Mouse (Mus musculus): Measurements from ENCODE around the gene Txndc15. TPM values are rescaled to one million over a fixed set of nuclear protein-coding genes. Genes with fewer than 3 reads are reported as not detected.

The Txndc15 gene
- total RNA-seq (2014; fragmentation: Nextera tagmentation), result 14.0 and 15.0 TPM in 2 replicates
- total RNA-seq (2017), result 36.8 and 43.6 TPM in 2 replicates
- 11.6 and 14.0 TPM in 2 replicates for polyA plus RNA-seq (2012)

DNA sequence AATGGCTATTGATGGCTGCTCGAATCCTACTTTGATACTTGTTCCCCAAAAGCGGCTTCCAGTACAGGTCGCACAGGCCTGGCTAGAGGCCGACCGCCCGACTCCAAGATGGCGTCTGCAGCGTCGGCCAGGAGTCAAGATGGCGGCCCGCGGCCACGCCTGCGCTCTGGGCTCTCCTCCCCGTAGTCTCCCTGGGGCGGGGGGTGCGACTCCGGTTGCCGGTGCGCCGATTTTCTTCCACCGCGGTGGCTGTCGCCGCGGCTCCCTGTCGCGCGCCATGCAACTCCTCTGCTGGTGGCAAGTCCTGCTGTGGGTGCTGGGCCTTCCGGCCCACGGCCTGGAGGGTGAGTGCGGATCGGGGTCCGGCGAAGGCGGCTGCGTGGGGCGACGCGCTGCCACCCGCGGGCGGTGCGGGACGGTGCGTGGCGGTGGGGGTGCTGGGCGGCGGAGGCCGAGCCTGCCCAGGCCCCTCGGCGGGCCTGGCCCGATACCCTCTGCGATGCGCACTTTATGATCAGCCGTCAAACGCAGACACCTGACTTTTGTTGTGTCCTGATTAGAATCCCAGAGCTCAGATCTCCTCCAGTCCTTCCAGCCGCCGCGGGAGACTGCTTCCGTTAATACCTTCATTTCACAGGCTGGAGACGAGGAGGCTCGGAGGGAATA lies at the start of gene Txndc15:
Gene Txndc15 (plus strand): TSS at position 150 of the 666 bp plus-strand sequence.
- H3K9me3 ChIP-seq (replicated peaks), result no peaks in the 10 kb centered on the region
- no peaks in the 10 kb centered on the region for H3K27me3 ChIP-seq (ENCODE audit: insufficient read depth, low read length)
- no peak for TF ChIP-seq CTCF (IDR thresholded peaks at IDR 0.05; ENCODE audit: low read depth, low read length)
- no peak for TF ChIP-seq TAL1 (conservative IDR thresholded peaks at IDR 0.05; ENCODE audit: low read depth, low read length)
- TF ChIP-seq GATA2 (IDR thresholded peaks at IDR 0.05; ENCODE audit: borderline replicate concordance, low read depth, low read length), result no peak
- TF ChIP-seq GATA1 (IDR thresholded peaks at IDR 0.05; ENCODE audit: borderline replicate concordance, low read length), result no peak
- TF ChIP-seq POLR2AphosphoS5 (IDR thresholded peaks at IDR 0.05; ENCODE audit: insufficient replicate concordance, low read depth, low read length), result no peak
- peak; percentile 62 for ATAC-seq (ENCODE audit: extremely low read depth, insufficient number of reproducible peaks, low FRiP score, poor library complexity, severe bottlenecking)
- DNase-seq (ENCODE audit: low spot score), result peak; percentile 96
- H3K4me3 ChIP-seq (ENCODE audit: low read depth, low read length), result peak within 1 kb of the TSS; percentile 97
- peaks cover 24% of the 10 kb centered on the region for H3K4me1 ChIP-seq (ENCODE audit: insufficient read depth, low read depth, low read length)
- peaks cover 31% of the 10 kb centered on the region for H3K36me3 ChIP-seq (replicated peaks)

DNA sequence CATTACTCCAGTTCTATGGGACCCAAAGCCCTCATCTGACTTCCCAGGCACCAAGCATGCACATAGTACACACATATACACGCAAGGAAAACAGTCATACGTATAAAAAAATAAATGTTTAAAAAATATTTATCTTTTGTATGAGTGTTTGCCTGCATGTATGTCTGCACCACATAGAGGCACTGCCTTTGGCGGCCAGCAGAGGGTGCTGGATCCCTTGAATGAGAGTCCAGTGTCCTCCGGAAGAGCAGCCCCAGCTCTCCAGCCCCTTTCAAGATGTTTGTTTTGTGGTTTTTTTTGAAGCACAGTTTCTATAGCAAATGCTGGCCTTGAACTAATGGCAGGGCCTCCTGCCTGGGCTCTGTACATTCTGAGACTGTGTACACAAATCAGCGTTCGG lies 45.9 kb upstream of the Txndc15 start:
- DNase-seq (ENCODE audit: low spot score), result no peak
- Histone ChIP-seq H3K4me3 (ENCODE audit: low read depth, low read length) (no peak overlapping the region), H3K27me3 (ENCODE audit: insufficient read depth, low read length) (no peaks in the 10 kb centered on the region), H3K9me3 (replicated peaks) (no peaks in the 10 kb centered on the region), H3K4me1 (ENCODE audit: insufficient read depth, low read depth, low read length) (no peaks in the 10 kb centered on the region), H3K36me3 (replicated peaks) (peaks cover 92% of the 10 kb centered on the region)
- no peak for ATAC-seq (ENCODE audit: extremely low read depth, insufficient number of reproducible peaks, low FRiP score, poor library complexity, severe bottlenecking)
- TF ChIP-seq GATA2 (IDR thresholded peaks at IDR 0.05; ENCODE audit: borderline replicate concordance, low read depth, low read length), result no peak
- TF ChIP-seq TAL1 (conservative IDR thresholded peaks at IDR 0.05; ENCODE audit: low read depth, low read length), result no peak
- TF ChIP-seq POLR2AphosphoS5 (IDR thresholded peaks at IDR 0.05; ENCODE audit: insufficient replicate concordance, low read depth, low read length), result no peak
- TF ChIP-seq CTCF (IDR thresholded peaks at IDR 0.05; ENCODE audit: low read depth, low read length), result no peak
- TF ChIP-seq GATA1 (IDR thresholded peaks at IDR 0.05; ENCODE audit: borderline replicate concordance, low read length), result no peak

DNA sequence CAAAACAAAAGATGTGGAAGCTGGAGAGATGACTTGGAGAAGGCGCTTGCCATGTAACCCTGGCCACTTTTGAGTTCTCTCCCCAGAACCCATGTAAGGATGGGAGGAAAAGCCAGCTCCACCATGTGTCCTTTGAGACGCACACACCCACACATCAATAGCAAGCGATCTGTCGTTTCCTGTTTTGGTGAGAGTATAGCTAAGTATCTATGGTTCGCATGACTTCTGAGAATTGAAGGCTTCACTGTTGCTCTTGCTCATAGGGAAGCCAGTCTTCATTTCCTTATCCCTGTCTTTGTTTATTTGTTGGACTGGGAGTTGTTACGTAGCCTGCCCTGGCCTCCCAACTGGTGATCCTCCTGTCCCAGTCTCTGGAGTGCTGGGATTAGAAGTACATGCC lies 41.7 kb upstream of the Txndc15 start:
- Histone ChIP-seq H3K27me3 (ENCODE audit: insufficient read depth, low read length) (no peaks in the 10 kb centered on the region), H3K9me3 (replicated peaks) (no peaks in the 10 kb centered on the region), H3K36me3 (replicated peaks) (peaks cover 94% of the 10 kb centered on the region), H3K4me1 (ENCODE audit: insufficient read depth, low read depth, low read length) (no peaks in the 10 kb centered on the region), H3K4me3 (ENCODE audit: low read depth, low read length) (no peak overlapping the region)
- TF ChIP-seq TAL1 (conservative IDR thresholded peaks at IDR 0.05; ENCODE audit: low read depth, low read length), result no peak
- no peak for TF ChIP-seq POLR2AphosphoS5 (IDR thresholded peaks at IDR 0.05; ENCODE audit: insufficient replicate concordance, low read depth, low read length)
- TF ChIP-seq CTCF (IDR thresholded peaks at IDR 0.05; ENCODE audit: low read depth, low read length), result no peak
- no peak for TF ChIP-seq GATA2 (IDR thresholded peaks at IDR 0.05; ENCODE audit: borderline replicate concordance, low read depth, low read length)
- no peak for TF ChIP-seq GATA1 (IDR thresholded peaks at IDR 0.05; ENCODE audit: borderline replicate concordance, low read length)
- ATAC-seq (ENCODE audit: extremely low read depth, insufficient number of reproducible peaks, low FRiP score, poor library complexity, severe bottlenecking), result no peak
- DNase-seq (ENCODE audit: low spot score), result no peak

DNA sequence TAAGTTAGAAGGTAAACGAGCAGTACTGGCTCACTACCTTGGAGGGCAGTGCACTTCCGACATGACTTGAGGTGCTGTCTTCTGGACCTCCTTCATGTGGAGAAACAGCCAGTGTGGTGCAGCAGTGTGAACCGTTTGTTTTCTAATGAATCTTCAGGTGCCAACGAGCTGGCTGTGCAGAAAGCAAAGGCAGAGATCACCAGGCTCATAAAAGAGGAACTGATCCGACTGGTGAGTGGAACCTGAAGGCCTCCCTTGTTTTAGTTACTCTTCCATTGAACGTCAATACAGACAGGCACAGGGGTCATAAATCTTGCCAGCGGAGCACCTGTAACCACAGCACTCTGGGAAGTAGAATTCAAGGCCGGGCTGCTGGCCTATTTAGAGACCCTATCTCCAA lies 37.1 kb upstream of the Txndc15 start:
- peaks cover 95% of the 10 kb centered on the region for H3K36me3 ChIP-seq (replicated peaks)
- no peaks in the 10 kb centered on the region for H3K27me3 ChIP-seq (ENCODE audit: insufficient read depth, low read length)
- no peaks in the 10 kb centered on the region for H3K9me3 ChIP-seq (replicated peaks)
- ATAC-seq (ENCODE audit: extremely low read depth, insufficient number of reproducible peaks, low FRiP score, poor library complexity, severe bottlenecking) (no peak), DNase-seq (ENCODE audit: low spot score) (no peak)
- no peak overlapping the region for H3K4me3 ChIP-seq (ENCODE audit: low read depth, low read length)
- no peak for TF ChIP-seq GATA1 (IDR thresholded peaks at IDR 0.05; ENCODE audit: borderline replicate concordance, low read length)
- no peak for TF ChIP-seq TAL1 (conservative IDR thresholded peaks at IDR 0.05; ENCODE audit: low read depth, low read length)
- no peaks in the 10 kb centered on the region for H3K4me1 ChIP-seq (ENCODE audit: insufficient read depth, low read depth, low read length)

DNA sequence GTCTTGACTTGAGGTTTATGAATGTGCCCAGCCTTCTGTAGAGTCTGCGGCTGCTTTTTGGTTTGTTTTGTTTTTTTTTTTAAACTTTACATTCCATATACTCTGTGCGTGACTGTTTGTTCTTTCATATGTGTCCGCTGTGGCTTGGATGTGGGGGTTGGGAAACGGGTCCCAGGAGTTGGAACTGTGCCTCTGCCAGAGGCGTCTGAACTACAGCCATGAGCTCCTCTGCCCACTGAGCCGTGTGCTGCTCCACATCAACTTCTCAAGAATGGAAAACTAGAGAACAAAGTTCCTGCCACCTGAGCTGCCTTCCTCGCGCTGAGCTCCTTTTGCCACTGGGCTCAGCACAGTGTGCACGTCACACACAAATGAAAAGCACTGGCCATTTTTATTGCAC lies 32.2 kb upstream of the Txndc15 start:
- no peaks in the 10 kb centered on the region for H3K4me1 ChIP-seq (ENCODE audit: insufficient read depth, low read depth, low read length)
- H3K9me3 ChIP-seq (replicated peaks), result no peaks in the 10 kb centered on the region
- H3K4me3 ChIP-seq (ENCODE audit: low read depth, low read length), result no peak overlapping the region
- TF ChIP-seq GATA2 (IDR thresholded peaks at IDR 0.05; ENCODE audit: borderline replicate concordance, low read depth, low read length) (no peak), TAL1 (conservative IDR thresholded peaks at IDR 0.05; ENCODE audit: low read depth, low read length) (no peak), GATA1 (IDR thresholded peaks at IDR 0.05; ENCODE audit: borderline replicate concordance, low read length) (no peak), POLR2AphosphoS5 (IDR thresholded peaks at IDR 0.05; ENCODE audit: insufficient replicate concordance, low read depth, low read length) (no peak), CTCF (IDR thresholded peaks at IDR 0.05; ENCODE audit: low read depth, low read length) (no peak)
- H3K36me3 ChIP-seq (replicated peaks), result peaks cover 72% of the 10 kb centered on the region
- no peak for DNase-seq (ENCODE audit: low spot score)
- H3K27me3 ChIP-seq (ENCODE audit: insufficient read depth, low read length), result no peaks in the 10 kb centered on the region
- no peak for ATAC-seq (ENCODE audit: extremely low read depth, insufficient number of reproducible peaks, low FRiP score, poor library complexity, severe bottlenecking)

DNA sequence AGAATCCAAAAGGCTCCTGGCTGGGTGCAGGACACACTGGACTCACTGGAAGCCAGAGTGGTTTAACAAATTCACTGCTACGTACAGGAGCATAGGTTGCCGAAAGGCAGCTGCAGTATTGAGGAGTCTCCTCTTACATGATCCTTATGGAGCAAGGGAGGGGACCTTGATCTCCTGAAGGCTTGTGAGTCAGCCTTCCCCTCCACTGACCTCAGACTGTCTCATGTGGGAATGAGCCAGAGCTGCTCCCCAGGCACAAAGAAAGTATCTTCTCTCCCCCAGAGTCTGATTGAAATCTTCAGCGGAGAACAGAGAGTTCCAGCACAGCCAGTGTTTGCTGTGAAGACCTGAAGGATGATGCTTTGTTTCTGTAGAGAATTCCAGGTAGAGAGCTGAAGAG lies 30.9 kb upstream of the Txndc15 start:
- DNase-seq (ENCODE audit: low spot score), result no peak
- no peak for ATAC-seq (ENCODE audit: extremely low read depth, insufficient number of reproducible peaks, low FRiP score, poor library complexity, severe bottlenecking)
- Histone ChIP-seq H3K4me1 (ENCODE audit: insufficient read depth, low read depth, low read length) (no peaks in the 10 kb centered on the region; the same call in 1 of the 2 replicates), H3K27me3 (ENCODE audit: insufficient read depth, low read length) (no peaks in the 10 kb centered on the region), H3K4me3 (ENCODE audit: low read depth, low read length) (no peak overlapping the region), H3K9me3 (replicated peaks) (no peaks in the 10 kb centered on the region), H3K36me3 (replicated peaks) (peaks cover 58% of the 10 kb centered on the region)
- TF ChIP-seq CTCF (IDR thresholded peaks at IDR 0.05; ENCODE audit: low read depth, low read length), result no peak
- no peak for TF ChIP-seq TAL1 (conservative IDR thresholded peaks at IDR 0.05; ENCODE audit: low read depth, low read length)
- TF ChIP-seq GATA2 (IDR thresholded peaks at IDR 0.05; ENCODE audit: borderline replicate concordance, low read depth, low read length), result no peak
- no peak for TF ChIP-seq GATA1 (IDR thresholded peaks at IDR 0.05; ENCODE audit: borderline replicate concordance, low read length)
- no peak for TF ChIP-seq POLR2AphosphoS5 (IDR thresholded peaks at IDR 0.05; ENCODE audit: insufficient replicate concordance, low read depth, low read length)

Measured in G1E (cell line).